Mouse (Mus musculus) layer of hippocampus, adult 2 months (tissue): ENCODE data around the gene Lrrc17. TPM values are rescaled to one million over a fixed set of nuclear protein-coding genes. Genes with fewer than 3 reads are reported as not detected.
"Not testable (repeated sequence)": the region's sequence is repeated elsewhere in the genome, so short reads cannot be mapped to it uniquely, and the experiment has no call there.

Experiments used
- DNase-seq, 2 experiments: peaks; one replicate each; pipeline ENCODE4 v3.0.0; 2022; ENCODE audit warnings: low spot score in 2 of 2
- H3K27ac ChIP-seq: fragments of 200-600 bp; 2 replicates; pipeline ENCODE4 v1.8.1; 2022
- H3K4me3 ChIP-seq: fragments of 200-600 bp; 2 replicates; pipeline ENCODE4 v1.8.1; 2022; ENCODE audit warnings: mild to moderate bottlenecking
- CTCF ChIP-seq: fragments of 200-600 bp; conservative IDR thresholded peaks from 2 replicates; pipeline ENCODE4 v1.8.1; 2022; ENCODE audit warnings: antibody characterized with exemption, mild to moderate bottlenecking, moderate library complexity
- total RNA-seq, 2 experiments: library from RNA; stranded (reverse); gene quantifications; 2 replicates each; pipeline ENCODE4 v1.2.3; 2021

Gene Lrrc17
- total RNA-seq, 2 experiments from 2014 or later = 0.23 to 0.47 TPM

DNA sequence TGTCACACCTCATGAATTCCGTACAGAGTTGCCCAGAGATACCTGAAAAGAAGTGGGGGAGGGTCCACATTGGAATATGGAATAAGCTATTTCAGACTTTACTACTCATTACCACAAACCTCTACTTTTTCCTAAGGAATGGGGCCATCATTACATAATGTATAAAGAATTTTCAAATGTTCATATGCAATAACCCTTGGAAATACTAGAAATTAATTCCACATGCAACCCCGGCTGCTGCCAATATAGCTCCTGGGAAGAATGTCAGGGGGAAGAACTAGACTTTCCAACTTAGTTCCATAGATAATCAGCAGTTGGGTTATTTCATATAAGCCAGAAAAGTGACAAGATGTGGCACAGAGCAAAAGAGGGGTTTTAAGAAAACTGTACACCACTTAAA is 48.7 kb downstream of the Lrrc17 start:
- TF ChIP-seq CTCF = no peak
- Histone ChIP-seq H3K27ac (no peak overlapping the region), H3K4me3 (no peak overlapping the region)
- DNase-seq = no peak

- TF ChIP-seq CTCF = no peak
- peak in 1 of 2 experiments; percentile 10 for DNase-seq
- Histone ChIP-seq H3K27ac (no peak overlapping the region), H3K4me3 (no peak overlapping the region)
Measured at GRCm38 (mm10) chr5:21593201-21593709, 49.9 kb downstream of the Lrrc17 start.

DNA sequence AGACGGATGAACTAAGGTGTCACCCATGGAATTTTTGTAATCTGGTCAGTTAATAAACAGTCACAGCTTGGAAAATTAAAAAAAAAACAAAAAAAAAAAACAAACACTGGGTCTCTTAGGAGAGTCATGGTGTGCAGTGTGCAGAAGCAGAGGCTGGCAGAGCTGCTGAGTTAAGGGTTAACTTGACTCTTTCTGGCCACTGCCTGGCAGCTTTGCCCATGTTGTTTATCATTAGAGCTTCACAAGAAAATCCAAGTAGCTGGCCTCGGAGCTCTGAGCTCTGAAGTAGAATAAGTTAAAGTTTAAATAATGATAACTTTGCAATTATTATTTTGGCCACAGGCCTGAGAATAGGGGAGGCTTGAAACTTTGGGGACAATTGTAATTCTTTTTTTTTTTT is 56.2 kb downstream of the Lrrc17 start:
- DNase-seq, H3K4me3 ChIP-seq: not testable (repeated sequence)

GRCm38 (mm10) chr5:21599961-21600360 is 56.6 kb downstream of the Lrrc17 start:
- Histone ChIP-seq H3K4me3 (no peak overlapping the region), H3K27ac (no peak overlapping the region)
- no peak for TF ChIP-seq CTCF
- no peak for DNase-seq

More for the DNA sequence above, 56.2 kb downstream of the Lrrc17 start:
- not testable (repeated sequence) for H3K27ac ChIP-seq

DNA sequence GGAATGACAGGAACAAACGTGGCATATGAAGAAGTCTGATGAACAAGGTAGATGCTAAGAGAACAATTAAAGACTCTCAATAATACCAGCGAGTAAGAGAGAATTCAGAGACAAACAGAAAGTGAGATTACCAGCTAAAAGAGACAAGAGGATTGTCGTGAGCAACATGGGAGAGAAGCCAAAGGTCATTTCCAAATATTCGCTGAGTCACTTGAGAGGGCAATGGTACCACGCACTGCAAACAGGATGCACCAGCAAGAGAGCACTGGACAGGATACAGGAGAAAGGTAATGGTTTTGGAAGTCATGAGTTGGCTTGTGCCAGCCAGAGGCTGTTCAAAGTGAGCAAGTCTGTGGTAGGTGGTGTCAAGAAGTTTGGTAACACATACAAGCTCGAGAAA is 62.6 kb downstream of the Lrrc17 start:
- no peak for DNase-seq
- no peak for TF ChIP-seq CTCF
- Histone ChIP-seq H3K4me3 (no peak overlapping the region), H3K27ac (no peak overlapping the region)

DNA sequence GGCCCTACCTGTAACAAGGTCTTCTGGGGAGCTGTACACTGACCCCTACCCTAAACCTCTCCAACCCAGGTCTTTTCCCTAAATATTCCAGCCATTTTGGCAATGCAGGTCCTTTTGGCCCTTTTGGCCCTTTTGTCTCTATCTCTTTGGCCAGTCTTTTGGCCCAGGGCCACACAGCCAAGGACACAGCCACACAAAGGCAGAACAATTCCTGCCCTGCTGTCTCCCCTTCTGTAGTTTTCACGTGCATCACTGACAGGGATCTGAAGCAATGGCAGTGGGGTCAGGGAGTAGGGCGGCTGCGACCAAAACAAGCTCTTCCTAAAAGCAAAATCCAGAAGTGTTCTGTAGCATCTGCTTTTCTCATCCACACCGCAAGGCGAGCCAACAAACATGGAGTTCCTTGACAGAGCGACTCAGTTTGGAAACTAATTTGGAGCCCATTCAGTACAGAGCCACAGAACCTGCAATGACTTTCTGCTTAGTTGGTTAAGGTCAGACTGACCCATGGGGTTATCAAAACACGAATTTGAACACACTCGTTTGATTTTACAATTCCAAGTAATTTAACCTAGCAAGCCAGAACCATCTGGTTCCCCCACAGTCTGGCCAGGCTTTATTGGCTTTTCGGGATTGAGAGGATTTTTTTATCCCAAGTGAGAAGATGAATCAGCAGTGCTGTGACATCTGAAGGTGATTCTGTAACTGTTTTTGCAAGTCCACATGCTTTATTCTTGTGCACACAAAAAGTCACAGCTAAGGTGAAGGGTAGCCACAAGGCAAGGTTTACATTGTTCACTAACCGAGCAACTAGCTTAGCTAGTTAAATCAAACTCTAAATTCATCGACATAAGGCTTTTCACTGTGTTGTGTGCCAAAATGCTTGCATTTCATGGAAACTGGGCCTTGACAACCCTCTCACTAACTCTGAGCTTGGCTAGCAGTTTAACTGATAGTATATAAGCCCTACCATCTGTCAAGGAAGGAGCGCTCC is 65.2 kb downstream of the Lrrc17 start:
- TF ChIP-seq CTCF = no peak
- Histone ChIP-seq H3K4me3 (no peak overlapping the region), H3K27ac (peak overlapping the region; percentile 78)
- DNase-seq = peak; percentile 7 to 20

GRCm38 (mm10) chr5:21610996-21611395 is 67.6 kb downstream of the Lrrc17 start:
- no peak overlapping the region for H3K27ac ChIP-seq
- no peak for TF ChIP-seq CTCF
- H3K4me3 ChIP-seq = no peak overlapping the region
- DNase-seq = no peak

DNA sequence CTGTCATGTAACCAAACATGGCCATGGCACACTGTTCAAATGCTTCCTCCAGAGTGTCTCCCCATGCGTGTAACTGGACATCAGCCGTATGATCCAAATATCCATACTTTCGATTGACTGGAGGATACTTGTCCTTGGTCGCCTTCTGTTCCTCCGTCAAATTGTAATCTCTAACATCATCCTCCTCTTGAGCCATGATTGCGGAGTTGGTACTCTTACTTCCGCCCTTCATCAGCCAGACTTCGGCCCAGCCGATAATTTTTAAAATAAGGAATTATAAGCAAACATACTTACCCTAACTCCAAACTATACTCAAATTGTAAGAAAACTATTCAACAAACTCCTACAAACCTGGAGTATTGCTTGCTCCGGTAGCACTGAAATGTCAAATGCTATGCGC is 70.9 kb downstream of the Lrrc17 start:
- H3K4me3 ChIP-seq, H3K27ac ChIP-seq: not testable (repeated sequence)

GRCm38 (mm10) chr5:21616450-21617009 is 73.2 kb downstream of the Lrrc17 start:
- DNase-seq = no peak
- no peak for TF ChIP-seq CTCF
- H3K27ac ChIP-seq = no peak overlapping the region
- no peak overlapping the region for H3K4me3 ChIP-seq

More for the DNA sequence above, 70.9 kb downstream of the Lrrc17 start:
- not testable (repeated sequence) for DNase-seq

Other genes starting within 250 kb of the Lrrc17 start
- 1 to 10 TPM; 1.6 to 2.0 TPM for gene Fgl2, start 170.9 kb upstream of the Lrrc17 start, total RNA-seq
- under 1 TPM; 0.20 to 0.28 TPM for gene Ccdc146, start 118.9 kb upstream of the Lrrc17 start, total RNA-seq
- 10 to 100 TPM; 12.1 to 13.2 TPM for gene Fam185a, start 118.6 kb upstream of the Lrrc17 start, total RNA-seq
- under 1 TPM; 0.29 to 0.41 TPM for gene Fbxl13, start 102.1 kb downstream of the Lrrc17 start, total RNA-seq
- 10 to 100 TPM; 20.6 to 23.3 TPM for gene Armc10, start 102.3 kb downstream of the Lrrc17 start, total RNA-seq
- 10 to 100 TPM; 28.4 to 34.7 TPM for gene Napepld, start 157.8 kb downstream of the Lrrc17 start, total RNA-seq
- 10 to 100 TPM; 72.9 to 73.9 TPM for gene Pmpcb, start 193.6 kb downstream of the Lrrc17 start, total RNA-seq
- gene Dnajc2, start 241.7 kb downstream of the Lrrc17 start, total RNA-seq = 10 to 100 TPM; 28.0 to 34.1 TPM
- gene Psmc2, start 241.7 kb downstream of the Lrrc17 start, total RNA-seq = 100 to 1,000 TPM; 116 to 118 TPM